Mouse (Mus musculus): Measurements from ENCODE around the gene Katna1.
"Not testable (repeated sequence)": the region's sequence is repeated elsewhere in the genome, so short reads cannot be mapped to it uniquely, and the experiment has no call there.

Gene Katna1

DNA sequence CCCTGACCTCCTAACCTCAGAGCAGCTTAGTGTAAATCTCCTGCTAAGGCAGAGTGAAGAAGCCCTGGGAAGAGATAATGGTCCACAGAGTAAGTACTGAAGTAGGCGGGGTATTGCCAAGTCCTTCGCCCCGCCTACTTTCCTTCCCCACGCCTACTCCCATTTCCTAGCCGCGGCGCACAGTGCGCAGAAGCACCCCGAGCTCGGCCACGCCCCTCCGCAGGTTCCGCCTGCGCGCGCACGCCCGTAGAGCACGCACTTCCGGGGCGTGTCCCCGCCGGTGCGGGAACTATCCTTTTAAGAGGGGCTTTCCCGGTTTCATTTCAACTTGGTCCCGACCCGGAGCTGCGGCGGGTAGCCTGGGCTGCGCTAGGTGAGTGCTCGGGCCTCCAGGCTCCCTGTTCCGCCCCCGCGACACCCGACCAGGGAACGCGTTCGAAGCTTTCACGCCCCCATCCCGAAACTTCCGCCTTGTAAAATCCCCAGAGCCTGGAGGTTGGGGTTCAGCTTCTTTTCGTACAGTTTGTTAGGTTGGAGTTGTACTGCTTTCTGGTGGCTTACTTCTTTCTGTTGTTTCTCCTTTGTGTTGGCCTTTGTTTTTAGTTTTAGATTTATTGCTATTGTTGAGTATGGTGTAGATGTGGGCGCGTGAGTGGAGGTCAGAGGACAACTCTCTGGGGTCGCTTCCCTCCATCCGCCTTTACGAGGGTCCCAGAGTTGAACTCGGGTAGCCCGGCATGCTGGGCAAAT is at the start of gene Katna1:
Gene Katna1 (plus strand): TSS at position 250 of the 750 bp plus-strand sequence.
- peak; percentile 92 for DNase-seq (ENCODE audit: low read depth)

DNA sequence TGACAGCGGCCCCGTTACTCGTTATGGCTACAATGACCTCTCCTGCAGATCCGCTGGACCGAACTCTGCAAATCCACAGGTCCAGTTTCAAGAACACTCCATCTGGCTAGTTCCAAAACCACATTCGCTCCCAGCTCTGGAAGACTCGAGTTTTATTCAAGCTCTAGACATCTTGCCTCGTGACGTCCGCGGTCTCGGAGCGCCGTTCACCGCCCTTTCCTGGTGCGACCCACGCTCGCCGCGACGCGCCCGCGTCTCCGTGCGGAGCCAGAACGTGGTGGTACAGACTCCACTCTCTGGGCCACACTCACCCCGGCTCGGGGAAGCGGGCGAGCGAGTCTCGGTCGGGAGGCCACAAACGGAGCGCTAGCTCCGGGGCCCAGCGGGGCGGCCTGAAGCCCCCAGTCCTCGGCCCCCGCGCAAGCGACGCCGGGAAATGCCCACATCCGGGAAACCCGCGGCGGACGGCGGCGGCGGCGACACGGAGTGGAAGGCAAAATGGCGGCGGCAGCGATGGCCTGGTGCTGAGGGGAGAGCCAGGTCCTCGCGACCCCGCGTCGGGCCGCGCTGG is 45.0 kb upstream of the Katna1 start, which contains the start of the genes Pcmt1 and Lats1:
Gene Pcmt1 (minus strand): TSS at position 406 of the 571 bp plus-strand sequence.
Gene Lats1 (plus strand): TSS at position 484 of the 571 bp plus-strand sequence.
- peak; percentile 57 for DNase-seq (ENCODE audit: low read depth)

DNA sequence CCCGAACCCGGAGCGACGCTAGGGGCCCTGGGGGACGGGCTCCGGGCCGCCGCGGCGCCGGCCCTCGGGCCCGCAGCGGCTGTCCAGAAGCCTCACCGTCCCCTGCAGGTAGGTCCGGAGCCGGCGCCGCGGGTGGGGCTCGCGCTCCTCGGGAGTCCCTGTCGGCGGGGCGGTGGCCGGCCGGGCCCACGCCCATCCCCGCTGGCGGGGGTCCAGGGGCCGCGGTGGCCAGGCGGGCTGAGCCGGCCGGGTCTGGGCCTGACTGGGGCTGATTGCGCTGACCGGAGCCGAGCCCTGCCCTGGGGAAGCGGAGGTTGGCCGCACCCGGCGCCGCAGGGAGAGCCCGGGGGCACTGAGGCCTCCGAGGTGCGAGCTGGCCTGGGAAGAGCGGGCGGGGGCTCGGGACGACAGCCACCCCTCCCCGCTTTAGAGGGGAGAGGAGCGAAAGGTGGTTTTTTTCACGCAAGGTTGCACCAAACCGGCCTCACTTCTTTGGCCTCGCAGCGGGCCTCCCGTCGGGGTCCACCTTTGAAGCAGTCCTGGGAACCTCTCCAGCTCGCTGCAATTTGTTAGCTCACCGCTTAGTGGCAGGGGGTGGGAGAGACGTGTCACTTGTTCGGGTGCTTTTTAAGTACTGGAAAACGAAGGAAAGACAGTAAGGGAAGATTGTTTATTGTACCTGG is 44.3 kb upstream of the Katna1 start:
- DNase-seq (ENCODE audit: low read depth), result peak; percentile 55

DNA sequence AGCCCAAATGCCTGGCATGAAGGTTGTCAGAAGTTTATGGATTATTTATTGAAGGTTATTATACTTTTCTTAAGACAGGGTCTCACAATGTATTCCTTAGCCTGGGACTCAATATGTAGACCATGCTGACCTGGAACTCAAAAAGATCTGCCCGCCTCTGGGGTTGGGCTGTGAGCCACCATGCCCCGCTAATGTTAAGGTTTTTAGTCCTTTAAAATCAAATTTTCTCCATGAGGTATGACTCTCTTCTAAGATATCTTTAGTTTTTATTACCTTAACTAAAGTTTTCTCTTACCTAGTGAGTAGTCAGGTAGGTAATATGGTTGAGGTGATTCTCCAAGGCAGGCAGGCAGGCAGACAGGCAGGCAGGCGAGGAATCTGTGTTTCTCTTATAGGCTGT is 43.6 kb upstream of the Katna1 start:
- no peak for DNase-seq (ENCODE audit: low read depth)

DNA sequence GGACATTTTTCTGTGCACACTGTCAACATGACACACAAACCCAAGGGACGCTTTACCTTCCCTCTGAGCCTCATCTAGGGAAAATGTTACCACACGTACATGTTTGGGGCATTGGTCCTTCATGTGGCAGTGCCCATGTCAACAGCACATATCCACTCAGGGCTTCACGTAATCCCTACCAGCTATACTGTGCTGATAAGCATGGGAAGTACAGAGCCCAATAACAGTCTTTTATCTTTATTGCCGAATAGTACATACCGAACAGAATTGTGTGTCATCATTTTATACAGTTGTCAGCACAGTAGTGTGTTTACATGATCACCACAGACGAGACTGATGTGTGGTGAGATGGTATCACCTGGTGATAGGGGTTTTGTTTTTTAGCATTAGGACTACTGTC is 38.9 kb upstream of the Katna1 start:
- DNase-seq (ENCODE audit: low read depth), result no peak

DNA sequence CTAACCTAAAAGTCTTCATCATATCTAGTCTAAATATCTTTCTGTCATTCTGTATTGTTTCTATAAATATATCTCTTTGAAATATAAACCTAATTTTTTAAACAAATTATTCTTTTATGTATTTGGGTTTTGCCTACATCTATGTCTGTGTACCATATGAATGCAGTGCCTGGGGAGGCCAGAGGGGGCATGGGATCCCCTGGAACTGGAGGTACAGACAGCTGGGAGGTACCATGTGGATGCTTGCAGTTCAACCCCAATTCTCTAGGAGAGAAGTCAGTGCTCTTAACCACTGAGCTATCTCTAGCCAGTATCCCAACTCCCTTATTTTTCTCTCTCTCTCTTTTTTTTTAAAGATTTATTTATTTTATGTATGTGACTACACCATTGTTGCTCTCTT is 30.5 kb upstream of the Katna1 start:
- no peak for DNase-seq (ENCODE audit: low read depth)

DNA sequence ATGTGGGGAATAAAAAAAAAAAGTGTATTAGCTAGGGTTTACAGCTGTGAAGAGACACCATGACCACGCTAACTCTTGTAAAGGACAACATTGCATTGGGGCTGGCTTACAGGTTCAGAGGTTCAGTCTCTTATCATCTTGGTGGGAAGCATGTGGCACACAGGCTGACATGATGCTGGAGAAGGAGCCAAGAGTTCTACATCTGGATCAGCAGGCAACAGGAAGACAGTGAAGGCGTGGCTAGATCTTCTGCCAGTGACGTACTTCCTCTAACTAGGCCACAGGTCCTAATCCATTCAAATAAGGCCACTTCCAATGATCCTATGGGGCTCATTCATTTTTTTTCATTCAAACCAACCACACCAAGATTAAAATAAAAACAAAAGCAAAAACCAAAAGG is 25.7 kb upstream of the Katna1 start:
- no peak for DNase-seq (ENCODE audit: low read depth)

DNA sequence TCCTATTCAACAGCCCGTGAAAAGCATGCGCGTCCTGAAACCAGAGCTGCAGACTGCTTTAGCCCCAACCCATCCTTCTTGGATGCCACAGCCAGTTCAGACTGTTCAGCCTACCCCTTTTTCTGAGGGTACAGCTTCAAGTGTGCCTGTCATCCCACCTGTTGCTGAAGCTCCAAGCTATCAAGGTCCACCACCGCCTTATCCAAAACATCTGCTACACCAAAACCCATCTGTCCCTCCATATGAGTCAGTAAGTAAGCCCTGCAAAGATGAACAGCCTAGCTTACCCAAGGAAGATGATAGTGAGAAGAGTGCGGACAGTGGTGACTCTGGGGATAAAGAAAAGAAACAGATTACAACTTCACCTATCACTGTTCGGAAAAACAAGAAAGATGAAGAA is 23.2 kb upstream of the Katna1 start:
- DNase-seq (ENCODE audit: low read depth), result no peak

DNA sequence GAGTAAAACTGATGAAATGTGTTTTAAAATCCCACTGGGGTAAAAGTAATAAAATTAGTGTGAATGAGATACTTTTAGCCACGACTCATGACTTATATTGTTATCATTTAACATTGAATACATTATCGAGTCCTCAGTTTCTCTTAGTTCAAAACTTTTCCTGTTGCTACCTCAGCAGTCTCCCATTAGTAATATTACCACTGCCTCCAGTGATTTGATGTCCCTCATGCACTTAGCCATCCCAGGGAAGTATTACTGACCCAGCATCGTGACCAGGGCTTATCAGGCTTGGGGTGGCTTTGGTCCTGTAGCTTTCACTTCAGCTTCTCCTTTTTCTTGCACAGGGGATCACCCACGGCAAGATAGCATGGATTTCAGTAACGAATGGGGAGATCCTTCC is 15.7 kb upstream of the Katna1 start:
- DNase-seq (ENCODE audit: low read depth), result no peak

DNA sequence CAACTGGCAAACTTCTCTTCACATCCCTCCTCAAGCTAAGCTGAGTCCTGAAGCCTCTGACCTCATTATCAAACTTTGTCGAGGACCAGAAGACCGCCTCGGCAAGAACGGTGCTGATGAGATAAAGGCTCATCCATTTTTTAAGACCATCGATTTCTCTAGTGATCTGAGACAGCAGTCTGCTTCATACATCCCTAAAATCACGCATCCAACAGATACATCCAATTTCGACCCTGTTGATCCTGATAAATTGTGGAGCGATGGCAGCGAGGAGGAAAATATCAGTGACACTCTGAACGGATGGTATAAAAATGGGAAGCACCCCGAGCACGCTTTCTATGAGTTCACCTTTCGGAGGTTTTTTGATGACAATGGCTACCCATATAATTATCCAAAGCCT is 13.3 kb upstream of the Katna1 start:
- DNase-seq (ENCODE audit: low read depth), result no peak

DNA sequence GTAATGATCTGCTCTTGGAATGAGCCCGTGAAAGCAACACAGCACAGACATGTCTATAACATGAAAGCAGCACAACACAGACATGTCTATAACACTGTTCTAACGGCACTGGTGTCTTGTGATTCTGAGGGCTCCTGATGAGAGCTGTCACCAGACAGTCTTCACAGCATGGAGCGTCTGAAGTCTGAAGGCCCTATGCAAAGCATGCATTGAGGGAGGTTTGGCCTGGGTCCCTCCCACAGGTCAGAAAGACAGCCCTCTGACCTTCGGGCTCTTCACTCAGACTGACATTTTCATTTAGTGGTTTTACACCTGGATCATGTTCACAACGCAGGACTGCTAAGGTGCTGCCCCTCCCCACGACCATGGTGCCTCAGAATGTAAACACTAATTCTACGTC is 10.7 kb upstream of the Katna1 start:
- no peak for DNase-seq (ENCODE audit: low read depth)

DNA sequence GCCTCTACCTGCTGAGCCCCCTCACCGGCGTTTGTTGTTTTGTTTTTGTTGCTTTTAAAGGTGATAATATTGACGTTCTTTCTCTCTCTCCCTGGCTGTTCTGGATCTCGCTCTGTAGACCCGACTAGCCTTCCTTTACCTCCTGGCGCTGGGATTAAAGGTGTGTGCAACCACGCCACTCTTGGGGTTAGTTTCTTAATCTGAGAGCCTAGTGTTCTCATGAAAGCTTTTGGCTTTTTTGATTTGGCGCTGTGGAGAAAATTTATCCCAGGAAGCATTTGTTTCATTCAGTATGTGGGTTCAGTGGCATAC is 657 bp downstream of the Katna1 start:
- DNase-seq (ENCODE audit: low read depth), result no peak

DNA sequence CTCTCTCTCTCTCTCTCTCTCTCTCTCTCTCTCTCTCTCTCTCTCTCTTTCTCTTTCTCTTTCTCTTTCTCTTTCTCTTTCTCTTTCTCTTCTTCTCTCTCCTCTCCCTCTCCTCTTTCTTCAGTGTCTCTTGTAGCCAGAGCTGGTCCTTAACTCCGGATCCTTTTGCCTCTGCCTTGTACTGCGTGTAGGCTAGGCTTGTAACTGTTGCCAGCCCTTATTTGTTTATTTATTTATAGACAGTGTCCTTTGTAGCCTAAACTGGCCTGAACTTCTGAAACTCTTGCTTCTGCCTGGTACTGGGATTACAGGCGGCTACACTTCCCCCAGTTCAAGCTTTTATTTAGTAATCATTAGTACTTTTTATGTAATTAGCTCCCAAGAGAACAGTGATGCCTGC is 1.2 kb downstream of the Katna1 start:
- DNase-seq (ENCODE audit: low read depth), result no peak

DNA sequence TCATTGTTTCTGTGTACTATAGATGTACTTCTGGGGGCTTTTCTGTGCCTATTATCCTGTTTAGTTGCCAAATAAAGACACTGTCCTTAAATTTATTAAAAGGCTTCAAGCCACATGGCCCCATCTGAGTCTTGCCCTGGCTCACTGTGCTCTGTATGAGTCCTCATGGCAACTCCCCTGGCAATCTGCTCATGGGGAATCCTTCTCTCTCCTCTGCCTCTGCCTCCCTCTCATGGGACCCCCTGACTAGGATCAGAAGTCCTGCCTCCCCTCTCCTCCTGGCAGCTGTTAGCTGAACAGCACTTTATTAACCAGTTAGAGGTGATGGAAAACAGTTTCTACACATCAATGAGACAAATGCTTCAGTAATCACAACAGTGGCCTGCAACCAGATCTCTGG is 5.8 kb downstream of the Katna1 start:
- no peak for DNase-seq (ENCODE audit: low read depth)

DNA sequence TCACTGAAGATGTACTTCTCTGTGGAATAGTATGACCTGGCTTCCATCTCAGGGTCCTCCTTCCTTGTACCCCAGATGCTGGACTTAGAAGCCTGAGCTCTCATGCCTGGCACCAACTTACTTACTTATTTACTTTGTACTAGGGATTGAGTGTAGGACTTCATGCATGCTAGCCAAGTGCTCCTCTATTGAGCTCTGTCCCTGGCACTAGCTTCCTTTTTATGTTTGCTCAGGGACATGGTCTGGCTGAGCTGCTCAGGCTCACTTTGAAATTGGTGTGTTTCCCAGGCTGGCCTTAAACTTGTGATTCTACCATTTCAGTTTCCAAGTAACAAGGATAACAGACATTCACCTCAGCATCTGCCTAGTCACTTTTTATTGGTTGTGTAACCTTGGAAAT is 11.3 kb downstream of the Katna1 start:
- no peak for DNase-seq (ENCODE audit: low read depth)

DNA sequence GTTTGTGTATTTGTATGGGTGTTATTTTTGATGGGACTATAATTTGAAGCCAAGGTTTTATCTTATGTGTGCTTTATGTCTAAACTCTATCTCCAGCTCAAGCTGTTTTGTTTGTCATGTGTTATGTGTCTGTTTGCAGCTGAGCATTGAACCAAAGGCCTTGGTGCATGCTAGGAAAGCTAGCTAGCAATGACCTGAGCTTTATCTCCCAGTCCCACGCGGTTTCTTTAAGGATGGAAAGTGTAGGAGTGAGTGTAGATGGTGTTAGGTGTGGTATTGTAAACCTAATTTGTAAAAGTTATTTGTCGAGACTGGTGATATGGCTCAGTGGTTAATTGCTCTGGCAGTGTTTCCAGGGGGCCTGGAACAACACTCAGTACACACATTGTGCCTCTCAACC is 12.1 kb downstream of the Katna1 start:
- peak; percentile 47 for DNase-seq (ENCODE audit: low read depth)

DNA sequence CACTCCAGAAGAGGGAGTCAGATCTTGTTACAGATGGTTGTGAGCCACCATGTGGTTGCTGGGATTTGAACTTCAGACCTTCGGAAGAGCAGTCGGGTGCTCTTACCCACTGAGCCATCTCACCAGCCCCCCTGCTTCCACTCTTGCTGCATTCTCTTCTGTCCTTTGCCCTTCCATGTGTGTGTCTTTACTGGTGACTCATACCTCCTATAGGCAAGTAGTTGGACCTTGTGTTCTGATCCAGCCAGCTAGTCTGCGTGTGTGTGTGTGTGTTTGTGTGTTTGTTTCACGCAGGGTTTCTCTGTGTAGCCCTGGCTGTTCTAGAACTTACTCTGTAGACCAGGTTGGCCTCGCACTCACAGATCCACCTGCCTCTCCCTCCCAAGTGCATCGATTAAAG is 19.7 kb downstream of the Katna1 start:
- not testable (repeated sequence) for DNase-seq (ENCODE audit: low read depth)

DNA sequence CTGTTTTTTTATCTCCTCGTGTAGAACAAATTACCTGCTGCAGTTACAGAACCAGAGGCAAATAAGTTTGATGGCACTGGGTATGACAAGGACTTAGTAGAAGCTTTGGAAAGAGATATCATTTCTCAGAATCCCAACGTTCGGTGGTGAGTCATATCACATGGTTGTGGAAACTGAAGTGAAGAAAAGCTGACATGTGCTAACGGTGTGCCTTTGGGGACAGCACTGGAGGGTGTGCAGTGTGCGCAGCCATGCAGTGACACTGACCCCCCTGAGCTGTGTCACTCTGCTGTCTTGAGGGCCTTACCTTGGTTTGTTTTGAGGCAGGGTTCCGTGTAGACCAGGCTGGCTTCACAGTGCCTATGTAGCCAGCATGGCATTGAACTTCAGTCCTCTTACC is 23.0 kb downstream of the Katna1 start:
- DNase-seq (ENCODE audit: low read depth), result no peak

DNA sequence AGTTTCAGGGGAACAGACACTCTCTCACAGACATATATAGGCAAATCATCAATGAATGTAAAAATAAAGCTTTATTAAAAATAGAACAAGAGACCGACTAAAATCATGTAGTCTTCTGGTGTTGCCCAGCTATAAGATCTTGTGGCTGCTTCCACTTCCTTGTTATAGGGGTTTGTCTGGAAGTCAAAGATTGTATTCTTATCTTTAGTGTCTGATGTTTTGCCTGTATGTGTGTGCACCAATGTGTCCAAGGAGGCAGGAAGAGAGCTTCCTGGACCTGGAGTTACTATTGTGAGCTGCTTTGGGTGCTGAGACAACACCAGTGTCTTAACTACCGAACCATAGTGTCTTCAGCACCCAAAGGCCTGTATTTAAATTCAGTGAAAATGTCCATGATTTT is 31.7 kb downstream of the Katna1 start:
- DNase-seq (ENCODE audit: low read depth), result no peak

DNA sequence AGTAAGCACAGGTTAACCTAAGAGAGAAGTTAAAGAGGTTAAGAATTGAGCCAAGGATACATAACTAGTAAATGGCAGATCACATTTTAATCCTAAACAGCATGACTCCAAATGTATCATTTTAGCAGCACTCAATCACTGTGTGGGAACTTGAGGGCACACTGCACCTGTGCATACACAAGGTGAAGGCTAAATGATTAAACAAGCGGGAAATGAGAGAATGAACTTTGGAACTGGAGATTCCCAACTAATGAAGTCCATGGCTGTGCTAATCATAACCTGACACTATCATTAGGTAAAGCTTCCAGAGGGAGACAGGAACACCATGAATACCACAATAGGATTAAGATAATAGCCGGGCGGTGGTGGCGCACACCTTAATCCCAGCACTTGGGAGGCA is 46.5 kb downstream of the Katna1 start:
- no peak for DNase-seq (ENCODE audit: low read depth)

DNA sequence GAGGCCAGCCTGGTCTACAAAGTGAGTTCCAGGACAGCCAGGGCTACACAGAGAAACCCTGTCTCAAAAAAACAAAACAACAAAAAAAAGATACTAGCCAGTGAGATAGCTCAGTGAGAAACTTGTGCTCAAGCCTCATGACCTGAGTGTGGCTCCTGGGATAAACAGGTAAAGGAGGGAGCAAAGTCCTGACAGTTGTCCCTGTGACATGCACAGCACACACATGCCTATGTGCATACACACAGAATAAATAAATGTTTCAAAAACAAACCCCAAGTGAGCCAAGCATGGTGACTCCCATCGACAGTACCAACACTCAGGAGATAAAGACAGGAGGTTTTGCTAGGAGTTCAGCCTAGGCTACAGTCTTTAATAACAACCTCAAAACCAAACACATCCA is 47.0 kb downstream of the Katna1 start:
- no peak for DNase-seq (ENCODE audit: low read depth)

DNA sequence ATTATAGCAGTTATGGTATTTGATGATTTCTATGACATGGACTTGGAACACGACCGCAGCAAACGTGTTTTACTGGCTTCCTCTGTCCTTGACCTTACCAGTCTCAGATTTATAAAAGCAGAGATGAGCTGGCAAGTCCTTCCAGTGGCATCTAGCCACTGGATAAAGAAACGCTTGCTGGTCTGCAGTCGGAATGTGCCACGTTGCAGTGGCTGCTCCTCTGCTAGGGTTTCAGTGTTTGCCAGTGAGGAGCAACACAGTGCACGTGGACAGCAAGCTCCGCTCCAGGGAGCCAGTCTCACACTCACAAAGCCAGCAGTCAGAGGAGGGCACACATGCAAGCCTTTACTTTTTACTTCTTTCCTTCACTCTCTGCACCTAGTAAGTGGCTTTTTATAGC is 49.6 kb downstream of the Katna1 start:
- DNase-seq (ENCODE audit: low read depth), result no peak

DNA sequence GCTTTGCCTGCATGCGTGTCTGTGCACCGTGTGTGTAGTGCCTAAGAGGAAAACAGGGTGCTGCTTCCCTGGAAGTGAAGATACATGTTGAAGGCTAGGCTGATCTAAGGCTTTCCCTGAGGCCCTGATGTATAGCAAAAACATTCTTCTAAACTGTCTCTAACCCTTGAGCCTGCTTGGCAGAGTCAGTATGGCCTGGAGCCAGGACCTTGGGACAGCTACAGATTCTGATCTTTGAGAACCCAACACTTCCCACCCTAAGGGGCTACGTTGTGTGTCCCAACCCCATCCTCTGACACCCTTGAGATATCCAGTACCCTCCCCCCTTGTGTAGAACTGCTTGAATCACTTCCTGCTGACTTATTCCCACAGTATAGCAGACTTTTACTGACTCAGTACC is 52.6 kb downstream of the Katna1 start:
- no peak for DNase-seq (ENCODE audit: low read depth)
